Mouse (Mus musculus): ENCODE measurements at regions not wholly inside any gene's neighbourhood (a gene's known extent, or its start where the extent isn't known, plus 50 kb on each side); places are given as distances from the start of the nearest gene placed in this dataset.

DNA sequence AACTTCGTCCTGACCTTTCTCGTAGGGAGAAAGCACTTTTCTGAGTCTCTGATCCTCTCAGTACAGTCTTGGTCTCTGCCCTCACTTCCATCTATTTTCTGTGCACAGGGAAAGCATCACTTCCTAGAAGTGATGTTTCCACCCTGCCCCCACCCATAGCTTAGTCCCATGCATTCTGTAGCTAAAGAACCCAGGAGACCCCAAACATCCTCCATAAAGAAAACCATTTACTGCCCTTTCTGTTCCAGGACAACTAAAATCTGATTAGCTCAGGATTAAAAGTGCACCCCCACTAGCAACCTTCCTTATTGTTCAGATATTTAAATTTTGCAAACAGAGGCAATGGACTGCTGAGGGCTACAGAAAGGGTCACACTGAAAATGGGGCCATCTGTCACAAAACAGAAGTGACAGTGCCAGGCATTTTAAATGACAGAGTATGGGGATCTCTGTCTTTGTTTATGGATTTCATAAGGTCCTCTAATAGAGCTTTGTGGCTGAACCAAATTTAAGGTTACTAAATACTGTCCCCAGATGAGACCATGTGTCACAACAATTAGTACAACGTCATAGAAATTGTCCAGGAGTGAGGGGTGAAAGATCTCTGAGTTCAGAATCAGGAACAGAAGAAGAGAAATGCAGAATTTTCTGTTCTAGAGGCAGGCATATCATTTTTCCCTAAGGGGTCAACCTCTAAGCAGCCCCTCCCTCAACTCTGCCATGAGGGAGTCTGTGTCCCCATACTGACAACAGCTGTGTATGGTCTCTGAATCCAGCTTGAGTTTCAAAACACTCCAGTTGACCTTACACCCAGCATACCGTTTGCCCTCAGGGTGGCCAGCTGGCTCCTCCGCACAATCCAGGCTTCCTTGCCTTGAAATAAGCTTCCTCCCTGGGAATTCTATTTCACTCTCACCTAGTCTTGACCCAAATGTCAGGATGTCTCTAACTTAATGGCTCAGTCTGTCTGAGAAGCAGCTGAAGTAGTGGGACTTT lies 87.2 kb upstream of the Cul1 start:
- TF ChIP-seq EP300 (optimal IDR thresholded peaks at IDR 0.05) (no peak), CTCF (IDR thresholded peaks at IDR 0.05; ENCODE audit: low read depth) (no peak)

All from stomach, postnatal 0 days (tissue).